Mouse (Mus musculus) neural tube, embryonic 11.5 days (tissue): ENCODE results near the gene C130074G19Rik. TPM values are rescaled to one million over a fixed set of nuclear protein-coding genes. Genes with fewer than 3 reads are reported as not detected.
A peak's percentile ranks its signal among the peaks of the same experiment; 100 is the strongest.

Source experiments
- ATAC-seq: fragments of 200-750 bp; cut with Nextera tagmentation; 2 replicates; pipeline ENCODE4 v1.8.0; 2017; ENCODE audit warnings: moderate number of reproducible peaks, mild to moderate bottlenecking, moderate TSS enrichment, moderate library complexity; ENCODE audit not compliant: insufficient read depth, low FRiP score, low TSS enrichment
- DNase-seq: peaks from one replicate; pipeline ENCODE4 v3.0.0-alpha.2; 2015; ENCODE audit warnings: low spot score
- H3K27ac ChIP-seq: fragments of 300-500 bp; sonication (generic); 2 replicates; pipeline ENCODE4 v1.5.1; 2014; ENCODE audit warnings: low read depth, mild to moderate bottlenecking, low read length
- H3K27me3 ChIP-seq: fragments of 300-500 bp; sonication (generic); 2 replicates; pipeline ENCODE4 v1.6.1; 2014; ENCODE audit warnings: mild to moderate bottlenecking, low read length, mixed read lengths; ENCODE audit not compliant: control insufficient read depth, insufficient read depth
- H3K36me3 ChIP-seq: fragments of 300-500 bp; sonication (generic); 2 replicates; pipeline ENCODE4 v1.6.1; 2014; ENCODE audit warnings: mild to moderate bottlenecking, low read length, moderate library complexity, mixed read lengths; ENCODE audit not compliant: control insufficient read depth, insufficient read depth
- H3K4me1 ChIP-seq: fragments of 300-500 bp; sonication (generic); 2 replicates; pipeline ENCODE4 v1.6.1; 2014; ENCODE audit warnings: low read length, mixed read lengths; ENCODE audit not compliant: control insufficient read depth, insufficient read depth
- H3K4me2 ChIP-seq: fragments of 300-500 bp; sonication (generic); 2 replicates; pipeline ENCODE4 v1.6.1; 2014; ENCODE audit warnings: low read depth, mild to moderate bottlenecking, moderate library complexity
- H3K4me3 ChIP-seq: fragments of 300-500 bp; sonication (generic); 2 replicates; pipeline ENCODE4 v1.5.1; 2014; ENCODE audit warnings: low read depth, low read length
- H3K9ac ChIP-seq: fragments of 300-500 bp; sonication (generic); 2 replicates; pipeline ENCODE4 v1.6.1; 2014; ENCODE audit warnings: mild to moderate bottlenecking, low read length
- H3K9me3 ChIP-seq: fragments of 300-500 bp; sonication (generic); 2 replicates; pipeline ENCODE4 v1.6.1; 2016; ENCODE audit warnings: low read length; ENCODE audit not compliant: control insufficient read depth
- WGBS: fragments of 180-500 bp; shearing (Covaris S2); extraction: QIAGEN DNeasy Blood & Tissue Kit; methylation state at CpG from one replicate; pipeline ENCODE4 v1.1.7; 2014; 5-methylcytosine and 5-hydroxymethylcytosine counted together
- polyA plus RNA-seq: library from polyadenylated mRNA; unstranded; fragments of >200 nt; fragmentation: Nextera tagmentation; extraction: Ambion mirVana; gene quantifications from 2 replicates; pipeline ENCODE4 v1.2.1, GENCODE M21; 2014

Gene C130074G19Rik
- 0.80 and 0.96 TPM in 2 replicates for polyA plus RNA-seq

DNA sequence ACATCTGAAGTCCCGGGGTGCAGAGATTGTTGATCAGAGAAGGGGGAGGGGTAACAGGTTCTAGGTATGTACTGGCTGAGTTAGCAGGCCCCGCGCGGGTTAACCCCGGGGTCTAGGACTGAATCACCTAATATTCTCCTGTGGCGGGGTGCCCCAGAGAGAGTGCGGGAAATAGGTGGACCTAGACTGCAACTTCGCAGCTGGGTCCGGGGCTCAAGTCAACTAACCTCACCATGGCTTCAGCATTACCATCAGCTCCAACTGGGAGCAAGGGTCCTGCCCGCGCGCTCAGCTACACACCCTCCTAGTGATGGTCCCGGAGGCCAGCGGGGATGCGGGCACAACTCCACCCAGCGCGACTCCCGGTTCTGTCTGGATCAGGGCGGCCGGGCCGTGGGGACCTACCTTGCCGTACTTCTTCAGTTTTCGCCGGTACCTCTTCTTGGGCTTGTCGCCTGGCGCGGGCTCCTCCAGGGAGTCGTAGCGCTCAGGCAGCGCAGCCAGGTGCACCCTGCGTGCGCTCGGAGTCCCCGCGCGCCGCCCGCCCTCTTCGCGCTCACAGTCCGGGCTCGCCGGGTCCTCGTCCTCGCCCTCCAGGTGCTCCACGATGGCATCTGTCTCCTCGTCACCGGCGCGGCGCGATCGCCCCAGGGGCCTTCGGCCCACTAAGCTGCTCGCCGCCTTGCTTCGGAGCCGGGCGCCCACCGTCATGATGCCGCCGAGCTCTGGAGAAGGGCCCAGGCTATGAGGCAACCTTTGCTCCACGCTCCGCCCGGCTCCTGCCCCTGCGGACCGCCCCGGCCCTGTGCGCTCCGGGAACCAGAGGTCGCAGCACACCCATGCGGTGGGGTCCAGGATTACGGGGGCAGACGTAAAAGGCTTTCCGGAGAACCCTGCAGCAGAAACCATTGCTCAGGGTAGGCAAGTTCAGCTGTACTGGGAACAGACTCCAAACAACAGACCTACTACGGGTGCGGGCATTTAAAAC lies at the start of gene C130074G19Rik:
Gene C130074G19Rik (minus strand): TSS at position 938 of the 988 bp plus-strand sequence.
- Histone ChIP-seq H3K9me3 (no peaks in the 10 kb centered on the region), H3K4me2 (peak within 1 kb of the TSS; percentile 81), H3K27ac (no peak within 1 kb of the TSS), H3K9ac (peak within 1 kb of the TSS; percentile 45; the same call in 1 of the 2 replicates), H3K27me3 (peaks cover 27% of the 10 kb centered on the region), H3K4me1 (0 out of 2 replicates have a peak, but pooled peaks cover 3% of the 10 kb centered on the region), H3K36me3 (no peaks in the 10 kb centered on the region), H3K4me3 (peak within 1 kb of the TSS; percentile 43)
- peak; percentile 61 for DNase-seq
- WGBS = 2% methylated on average over 77 of the region's 77 CpGs
- ATAC-seq = 0 out of 2 replicates have a peak, but pooled peaks have one; percentile 38

DNA sequence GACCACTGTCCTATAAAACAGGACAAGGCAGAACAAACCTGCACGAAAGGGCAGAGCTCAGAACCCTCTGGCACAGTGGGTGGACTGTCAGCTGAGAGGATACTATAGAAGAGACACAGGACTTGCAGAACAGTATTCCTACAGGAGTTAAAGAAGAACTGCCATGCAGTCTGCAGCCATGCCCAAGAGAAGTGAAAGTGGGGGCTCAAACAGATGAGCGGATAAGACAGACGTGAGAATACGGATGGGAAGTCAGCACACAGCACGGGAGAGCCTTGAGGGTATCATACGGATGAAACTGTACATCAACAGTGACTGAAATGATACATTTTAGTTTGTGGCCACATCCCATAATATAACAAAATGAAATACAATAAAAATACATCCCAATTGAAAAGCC lies 48.1 kb upstream of the C130074G19Rik start:
- H3K9me3 ChIP-seq = no peaks in the 10 kb centered on the region
- H3K27ac ChIP-seq = no peak overlapping the region
- no peak overlapping the region for H3K4me3 ChIP-seq
- no peaks in the 10 kb centered on the region for H3K4me1 ChIP-seq
- DNase-seq (no peak), ATAC-seq (no peak)
- WGBS = 90% methylated on average over 6 of the region's 6 CpGs
- H3K27me3 ChIP-seq = no peaks in the 10 kb centered on the region
- no peaks in the 10 kb centered on the region for H3K36me3 ChIP-seq
- no peak overlapping the region for H3K9ac ChIP-seq
- no peak overlapping the region for H3K4me2 ChIP-seq

DNA sequence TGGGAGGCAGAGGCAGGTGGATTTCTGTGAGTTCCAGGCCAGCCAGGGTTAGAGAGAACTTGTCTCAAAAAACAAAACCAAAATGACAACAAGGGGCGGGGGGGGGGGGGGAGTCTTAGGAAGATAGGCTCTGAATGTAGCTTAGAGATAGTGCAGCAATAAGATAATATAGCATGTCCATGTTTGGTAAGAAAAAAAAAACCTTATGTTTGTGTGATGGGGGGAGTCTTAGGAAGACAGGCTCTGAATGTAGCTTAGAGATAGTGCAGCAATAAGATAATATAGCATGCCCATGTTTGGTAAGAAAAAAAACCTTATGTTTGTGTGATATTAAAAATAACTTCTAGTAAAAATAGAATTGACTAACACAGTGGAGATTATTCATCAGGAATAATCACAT lies 45.4 kb upstream of the C130074G19Rik start:
- Histone ChIP-seq H3K4me2 (no peak overlapping the region), H3K27ac (no peak overlapping the region), H3K4me1 (no peaks in the 10 kb centered on the region), H3K9me3 (no peaks in the 10 kb centered on the region), H3K36me3 (no peaks in the 10 kb centered on the region), H3K27me3 (no peaks in the 10 kb centered on the region), H3K9ac (no peak overlapping the region), H3K4me3 (no peak overlapping the region)
- DNase-seq = no peak
- 78% methylated on average over 1 of the region's 1 CpGs for WGBS
- no peak for ATAC-seq

DNA sequence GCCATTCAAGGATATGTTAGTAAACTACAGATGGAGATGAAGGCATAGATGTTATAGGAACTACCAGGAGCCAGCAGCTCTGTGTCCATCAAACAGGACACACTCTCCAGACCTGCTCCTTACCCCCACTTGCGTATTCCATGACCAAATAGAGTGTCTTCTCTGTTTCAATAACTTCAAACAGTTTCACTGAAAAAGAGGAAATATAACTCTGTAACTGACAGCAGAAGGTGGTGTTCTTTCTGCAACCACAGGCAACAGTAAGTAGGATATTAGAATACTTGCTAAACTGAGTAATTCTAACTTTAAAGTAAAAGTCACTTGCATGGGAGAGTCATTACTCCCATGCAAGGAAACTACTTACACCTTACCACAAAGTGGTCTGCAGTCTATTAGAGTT lies 44.9 kb upstream of the C130074G19Rik start:
- WGBS = 94% methylated on average over 1 of the region's 1 CpGs
- Histone ChIP-seq H3K27ac (no peak overlapping the region), H3K27me3 (no peaks in the 10 kb centered on the region), H3K36me3 (no peaks in the 10 kb centered on the region), H3K9ac (no peak overlapping the region), H3K4me1 (no peaks in the 10 kb centered on the region), H3K4me2 (no peak overlapping the region), H3K4me3 (no peak overlapping the region), H3K9me3 (no peaks in the 10 kb centered on the region)
- ATAC-seq (no peak), DNase-seq (no peak)

DNA sequence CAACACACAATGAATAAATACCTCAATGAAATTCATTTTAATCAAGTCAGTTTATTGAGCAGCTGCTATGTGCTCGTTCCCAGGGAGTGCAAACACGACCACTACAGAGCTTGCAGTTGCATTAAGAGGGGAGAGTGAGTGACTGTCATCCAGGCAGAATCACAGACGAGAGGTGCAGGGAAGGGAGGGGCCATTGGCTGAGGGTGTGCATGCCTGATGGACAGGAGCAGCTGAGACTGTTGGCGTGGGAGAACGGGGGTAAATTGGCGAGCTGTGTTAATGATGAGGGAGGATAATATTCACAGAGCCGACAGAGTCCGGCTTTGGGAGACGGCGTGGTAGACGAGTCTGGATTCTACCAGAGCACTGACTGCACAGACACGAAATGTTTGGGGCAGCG lies 39.8 kb upstream of the C130074G19Rik start:
- Histone ChIP-seq H3K9me3 (no peaks in the 10 kb centered on the region), H3K27me3 (no peaks in the 10 kb centered on the region), H3K4me2 (no peak overlapping the region), H3K4me3 (no peak overlapping the region), H3K9ac (no peak overlapping the region), H3K36me3 (no peaks in the 10 kb centered on the region), H3K4me1 (no peaks in the 10 kb centered on the region), H3K27ac (no peak overlapping the region)
- WGBS = 91% methylated on average over 13 of the region's 13 CpGs
- no peak for DNase-seq
- ATAC-seq = no peak

DNA sequence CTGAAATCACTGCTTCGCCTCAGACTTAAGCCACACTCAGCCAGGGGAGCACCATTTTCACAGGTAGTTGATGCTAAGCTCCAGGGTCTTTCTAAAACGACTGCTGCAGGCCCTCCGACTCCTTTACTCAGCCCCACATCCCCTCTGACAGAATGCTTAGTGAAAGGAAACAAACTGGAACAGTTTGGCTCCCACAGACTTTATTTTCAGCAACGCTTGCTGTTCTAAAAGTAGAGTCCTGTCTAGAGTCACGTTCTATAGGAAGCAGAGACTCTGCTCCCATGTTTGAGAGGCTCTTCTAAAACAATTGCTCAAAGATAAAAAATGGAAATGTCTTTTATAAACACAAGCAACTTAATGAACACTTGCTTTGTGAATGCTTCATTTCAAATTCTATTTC lies 37.0 kb upstream of the C130074G19Rik start:
- H3K27ac ChIP-seq = no peak overlapping the region
- H3K27me3 ChIP-seq = no peaks in the 10 kb centered on the region
- H3K36me3 ChIP-seq = no peaks in the 10 kb centered on the region
- H3K4me2 ChIP-seq = no peak overlapping the region
- 88% methylated on average over 5 of the region's 5 CpGs for WGBS
- no peak overlapping the region for H3K9ac ChIP-seq
- no peaks in the 10 kb centered on the region for H3K4me1 ChIP-seq
- H3K9me3 ChIP-seq = no peaks in the 10 kb centered on the region
- no peak for DNase-seq
- ATAC-seq = no peak
- no peak overlapping the region for H3K4me3 ChIP-seq

DNA sequence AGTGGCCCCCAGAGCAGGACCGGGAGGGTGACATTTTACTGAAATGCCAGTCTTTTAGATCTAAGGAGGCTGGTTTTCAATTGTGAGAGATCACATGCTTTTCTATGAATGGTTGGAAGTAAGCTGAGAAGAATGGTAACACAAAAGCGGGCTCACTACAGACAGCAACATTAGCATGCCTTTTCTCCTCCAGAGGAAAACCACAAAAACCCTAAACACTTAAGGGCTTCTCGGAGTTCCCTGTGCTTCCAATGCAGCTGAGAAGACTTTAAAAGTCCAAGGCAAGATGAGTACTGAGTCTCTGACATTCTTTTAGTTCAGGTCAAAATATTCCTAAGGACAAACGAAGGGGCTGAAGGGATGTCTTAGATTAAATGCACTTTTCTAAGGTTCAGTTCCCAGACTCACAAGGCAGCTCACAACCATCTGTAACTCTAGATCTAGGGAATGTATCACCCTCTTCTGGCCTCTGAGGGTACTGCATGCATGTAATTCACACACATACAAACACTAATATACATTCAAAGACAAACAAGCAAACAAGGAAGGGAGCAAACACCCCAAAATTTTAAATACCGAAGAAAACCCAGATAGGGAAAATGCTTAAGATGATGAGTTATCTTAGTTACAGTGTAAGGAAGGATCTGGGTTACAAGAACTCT lies 35.3 kb upstream of the C130074G19Rik start:
- Histone ChIP-seq H3K27ac (no peak overlapping the region), H3K27me3 (no peaks in the 10 kb centered on the region), H3K4me3 (no peak overlapping the region), H3K4me1 (no peaks in the 10 kb centered on the region), H3K9me3 (no peaks in the 10 kb centered on the region), H3K4me2 (no peak overlapping the region), H3K9ac (no peak overlapping the region), H3K36me3 (no peaks in the 10 kb centered on the region)
- DNase-seq = no peak
- ATAC-seq = no peak
- 86% methylated on average over 5 of the region's 5 CpGs for WGBS

DNA sequence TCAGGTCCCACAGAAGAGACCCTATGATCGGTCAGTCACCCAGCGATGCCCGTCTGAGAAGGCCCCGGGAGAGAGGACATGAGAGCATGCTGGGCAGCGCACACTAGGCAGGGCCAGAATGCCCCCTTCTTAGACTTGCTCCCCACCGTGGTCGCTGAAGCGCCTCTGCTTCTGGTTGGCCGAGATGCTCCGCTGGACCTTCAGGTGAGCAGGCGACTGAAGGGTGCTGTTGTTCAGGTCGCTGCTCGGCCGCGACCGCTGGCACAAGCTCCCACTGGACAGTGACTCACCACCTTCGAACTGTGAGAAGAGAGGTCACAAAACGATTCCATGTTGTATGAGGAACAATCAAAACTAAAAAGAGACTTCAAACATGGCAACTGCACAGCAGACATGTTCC lies 29.3 kb upstream of the C130074G19Rik start:
- DNase-seq (no peak), ATAC-seq (no peak)
- Histone ChIP-seq H3K27me3 (no peaks in the 10 kb centered on the region), H3K9ac (no peak overlapping the region), H3K9me3 (no peaks in the 10 kb centered on the region), H3K4me1 (no peaks in the 10 kb centered on the region), H3K36me3 (no peaks in the 10 kb centered on the region), H3K27ac (no peak overlapping the region), H3K4me2 (no peak overlapping the region), H3K4me3 (no peak overlapping the region)
- 90% methylated on average over 18 of the region's 18 CpGs for WGBS
